Mouse (Mus musculus) kidney, postnatal 0 days (tissue): ENCODE measurements around the gene Wdfy2. TPM values are rescaled to one million over a fixed set of nuclear protein-coding genes. Genes with fewer than 3 reads are reported as not detected.

Source experiments
- ATAC-seq: fragments of 200-750 bp; cut with Nextera tagmentation; replicated peaks from 2 replicates; pipeline ENCODE4 v1.8.0; 2017; ENCODE audit warnings: low read depth, moderate number of reproducible peaks, moderate TSS enrichment, moderate library complexity; ENCODE audit not compliant: low FRiP score
- DNase-seq: peaks from one replicate; pipeline ENCODE4 v3.0.0-alpha.2; 2016; ENCODE audit warnings: low spot score
- H3K27ac ChIP-seq: fragments of 300-500 bp; sonication (generic); 2 replicates; pipeline ENCODE4 v1.5.1; 2014; ENCODE audit warnings: mild to moderate bottlenecking
- H3K27me3 ChIP-seq: fragments of 300-500 bp; sonication (generic); 2 replicates; pipeline ENCODE4 v1.6.1; 2014; ENCODE audit warnings: low read length, mixed read lengths; ENCODE audit not compliant: insufficient read depth
- H3K36me3 ChIP-seq: fragments of 300-500 bp; sonication (generic); 2 replicates; pipeline ENCODE4 v1.6.1; 2014; ENCODE audit warnings: low read length, mixed read lengths; ENCODE audit not compliant: insufficient read depth
- H3K4me1 ChIP-seq: fragments of 300-500 bp; sonication (generic); replicated peaks from 2 replicates; pipeline ENCODE4 v1.6.1; 2014; ENCODE audit warnings: antibody characterized with exemption, low read length, mixed read lengths; ENCODE audit not compliant: insufficient read depth
- H3K4me2 ChIP-seq: fragments of 300-500 bp; sonication (generic); 2 replicates; pipeline ENCODE4 v1.6.1; 2014; ENCODE audit warnings: mild to moderate bottlenecking, low read length, moderate library complexity, mixed read lengths
- H3K4me3 ChIP-seq: fragments of 300-500 bp; sonication (generic); replicated peaks from 2 replicates; pipeline ENCODE4 v1.5.1; 2014; ENCODE audit warnings: low read depth, low read length
- H3K9ac ChIP-seq: fragments of 300-500 bp; sonication (generic); 2 replicates; pipeline ENCODE4 v1.6.1; 2014; ENCODE audit warnings: low read depth, low read length
- H3K9me3 ChIP-seq: fragments of 300-500 bp; sonication (generic); replicated peaks from 2 replicates; pipeline ENCODE4 v1.6.1; 2016; ENCODE audit warnings: low read length, inconsistent platforms, mixed read lengths
- CTCF ChIP-seq: IDR thresholded peaks from 2 replicates; pipeline ENCODE4 v1.5.1; 2016; ENCODE audit warnings: antibody characterized with exemption, low read depth, mild to moderate bottlenecking, moderate library complexity
- WGBS: fragments of 180-500 bp; shearing (Covaris S2); extraction: QIAGEN DNeasy Blood & Tissue Kit; methylation state at CpG from one replicate; pipeline ENCODE4 v1.1.7; 2014; 5-methylcytosine and 5-hydroxymethylcytosine counted together
- polyA plus RNA-seq: library from polyadenylated mRNA; unstranded; fragments of >200 nt; fragmentation: Nextera tagmentation; extraction: Ambion mirVana; gene quantifications from 2 replicates; pipeline ENCODE4 v1.2.1, GENCODE M21; 2015

Gene Wdfy2
- polyA plus RNA-seq, 1 experiment from 2014 or later, result 3.9 TPM

DNA sequence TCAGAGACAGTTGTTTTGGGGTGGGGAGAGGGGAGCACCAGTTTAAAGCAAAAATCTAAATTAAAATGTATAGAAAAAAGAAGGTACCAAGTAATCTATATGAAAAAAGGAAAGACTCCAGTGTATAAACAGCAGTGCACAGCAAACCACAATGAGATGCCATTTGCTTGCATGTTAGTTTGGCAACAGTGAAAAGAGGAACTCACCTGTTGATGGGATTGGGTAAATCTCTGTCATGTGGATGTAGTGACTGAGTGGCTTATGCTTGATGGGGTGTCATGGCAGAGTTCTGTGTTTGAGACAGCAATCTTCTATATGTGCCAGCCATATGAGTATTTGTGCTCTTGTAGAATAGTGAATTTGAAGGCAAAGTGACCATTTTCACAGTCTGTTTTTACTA lies 85.2 kb downstream of the Wdfy2 start:
- no peak for DNase-seq
- Histone ChIP-seq H3K4me2 (no peak overlapping the region), H3K9ac (no peak overlapping the region), H3K36me3 (0 out of 2 replicates have a peak, but pooled peaks cover 4% of the 10 kb centered on the region), H3K27ac (no peak overlapping the region), H3K4me3 (no peak overlapping the region), H3K27me3 (no peaks in the 10 kb centered on the region), H3K4me1 (no peaks in the 10 kb centered on the region), H3K9me3 (no peaks in the 10 kb centered on the region)
- no peak for TF ChIP-seq CTCF
- no peak for ATAC-seq

- H3K9ac ChIP-seq, result no peak overlapping the region
- ATAC-seq (no peak), DNase-seq (no peak)
- H3K4me1 ChIP-seq, result no peaks in the 10 kb centered on the region
- no peak overlapping the region for H3K4me2 ChIP-seq
- H3K36me3 ChIP-seq, result 0 out of 2 replicates have a peak, but pooled peaks cover 4% of the 10 kb centered on the region
- no peaks in the 10 kb centered on the region for H3K9me3 ChIP-seq
- no peak overlapping the region for H3K27ac ChIP-seq
- 87% methylated on average over 4 of the region's 4 CpGs for WGBS
- no peaks in the 10 kb centered on the region for H3K27me3 ChIP-seq
- TF ChIP-seq CTCF, result peak; percentile 44; the same call in 1 of the 2 replicates
- no peak overlapping the region for H3K4me3 ChIP-seq
These were observed 87.3 kb downstream of the Wdfy2 start for GRCm38 (mm10) chr14:62924800-62925199.

GRCm38 (mm10) chr14:62928101-62928541 lies 90.6 kb downstream of the Wdfy2 start:
- DNase-seq (no peak), ATAC-seq (no peak)
- no peak for TF ChIP-seq CTCF
- Histone ChIP-seq H3K27ac (no peak overlapping the region), H3K27me3 (no peaks in the 10 kb centered on the region), H3K4me1 (no peaks in the 10 kb centered on the region), H3K9ac (no peak overlapping the region), H3K9me3 (no peaks in the 10 kb centered on the region), H3K4me3 (no peak overlapping the region), H3K4me2 (no peak overlapping the region), H3K36me3 (0 out of 2 replicates have a peak, but pooled peaks cover 4% of the 10 kb centered on the region)
- 66% methylated on average over 5 of the region's 5 CpGs for WGBS

- Histone ChIP-seq H3K9me3 (no peaks in the 10 kb centered on the region), H3K27ac (no peak overlapping the region), H3K27me3 (no peaks in the 10 kb centered on the region), H3K9ac (no peak overlapping the region), H3K4me2 (no peak overlapping the region), H3K4me3 (no peak overlapping the region), H3K4me1 (no peaks in the 10 kb centered on the region), H3K36me3 (0 out of 2 replicates have a peak, but pooled peaks cover 9% of the 10 kb centered on the region)
- ATAC-seq (no peak), DNase-seq (no peak)
- 83% methylated on average over 9 of the region's 9 CpGs for WGBS
- TF ChIP-seq CTCF, result no peak
These were observed 97.9 kb downstream of the Wdfy2 start for GRCm38 (mm10) chr14:62935361-62935760.

DNA sequence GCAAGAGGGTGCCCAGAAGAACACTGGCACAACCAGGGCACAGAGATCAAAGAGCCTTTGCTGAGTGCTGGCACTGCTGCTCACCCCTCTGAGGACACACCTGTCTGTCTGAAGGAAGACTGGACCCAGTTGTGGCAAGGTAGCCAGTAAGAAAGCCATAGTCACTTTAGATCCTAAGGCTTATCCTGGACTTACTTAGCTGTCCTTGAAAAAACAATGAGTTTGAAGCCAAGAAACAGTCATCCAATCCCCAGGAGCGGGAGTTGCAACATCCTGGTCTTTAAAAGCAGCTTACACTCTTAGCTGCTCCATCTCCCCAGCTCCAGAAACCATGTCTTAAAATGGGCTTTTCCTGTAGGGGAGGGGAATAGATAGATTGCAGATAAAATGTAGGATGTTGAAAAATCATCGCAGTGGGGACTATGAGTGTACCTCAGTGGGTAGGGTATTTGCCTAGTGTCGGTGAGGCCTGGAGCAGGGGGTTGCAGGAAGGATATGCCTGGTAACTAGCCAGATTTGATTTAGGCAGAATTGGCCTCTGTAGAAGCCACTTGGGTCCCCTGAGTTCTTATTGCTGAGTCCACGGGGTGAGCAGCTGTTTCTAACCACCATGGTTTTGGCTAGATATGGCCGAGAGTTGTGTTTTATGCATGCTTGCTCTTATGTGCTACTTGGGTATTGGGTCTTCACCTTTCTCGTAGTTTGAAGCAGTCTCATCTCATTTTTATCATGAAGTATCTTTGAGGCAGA lies 99.3 kb downstream of the Wdfy2 start:
- Histone ChIP-seq H3K9ac (no peak overlapping the region), H3K36me3 (0 out of 2 replicates have a peak, but pooled peaks cover 9% of the 10 kb centered on the region), H3K27me3 (no peaks in the 10 kb centered on the region), H3K4me1 (no peaks in the 10 kb centered on the region), H3K4me2 (no peak overlapping the region), H3K4me3 (no peak overlapping the region), H3K27ac (no peak overlapping the region), H3K9me3 (no peaks in the 10 kb centered on the region)
- ATAC-seq, result no peak
- 86% methylated on average over 6 of the region's 6 CpGs for WGBS
- no peak for DNase-seq
- no peak for TF ChIP-seq CTCF

DNA sequence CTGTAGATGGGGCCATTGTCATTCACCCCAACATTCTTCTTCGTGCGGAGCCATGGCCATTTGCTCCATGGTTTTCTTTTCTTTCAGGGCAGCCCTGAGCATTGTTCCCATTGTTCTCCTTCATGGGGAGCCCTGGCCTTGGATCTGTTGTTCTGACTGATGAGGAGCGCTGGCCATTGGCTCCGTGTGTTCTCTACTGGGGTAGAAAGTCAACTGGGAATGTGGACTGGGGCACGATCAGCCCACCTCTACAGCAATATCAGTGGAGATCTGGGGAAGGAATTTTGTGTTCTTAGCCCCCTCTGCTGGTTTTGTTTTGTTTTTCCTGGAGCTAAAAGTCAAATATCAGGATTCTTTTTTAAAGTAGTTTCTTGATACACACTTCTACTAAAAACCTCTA lies 100.2 kb downstream of the Wdfy2 start:
- no peak overlapping the region for H3K4me3 ChIP-seq
- WGBS, result 74% methylated on average over 5 of the region's 5 CpGs
- no peaks in the 10 kb centered on the region for H3K9me3 ChIP-seq
- ATAC-seq, result no peak
- H3K27ac ChIP-seq, result no peak overlapping the region
- H3K4me2 ChIP-seq, result no peak overlapping the region
- no peaks in the 10 kb centered on the region for H3K27me3 ChIP-seq
- TF ChIP-seq CTCF, result peak; percentile 57
- no peak overlapping the region for H3K9ac ChIP-seq
- 0 out of 2 replicates have a peak, but pooled peaks cover 9% of the 10 kb centered on the region for H3K36me3 ChIP-seq
- no peaks in the 10 kb centered on the region for H3K4me1 ChIP-seq
- peak; percentile 50 for DNase-seq
